Mouse (Mus musculus): ENCODE results near the gene Utp4. TPM values are rescaled to one million over a fixed set of nuclear protein-coding genes. Genes with fewer than 3 reads are reported as not detected.
A peak's percentile ranks its signal among the peaks of the same experiment; 100 is the strongest.

The Utp4 gene
- polyA plus RNA-seq, 1 experiment: 0.25 TPM

- H3K36me3 ChIP-seq (ENCODE audit: control insufficient read depth): no peaks in the 10 kb centered on the region
- no peaks in the 10 kb centered on the region; the same call in 1 of the 2 replicates for H3K9me3 ChIP-seq (ENCODE audit: control insufficient read depth, low read length)
- TF ChIP-seq GATA1 (IDR thresholded peaks at IDR 0.05; ENCODE audit: low read length) (no peak), TAL1 (IDR thresholded peaks at IDR 0.05; ENCODE audit: low read length) (no peak)
- peaks cover 18% of the 10 kb centered on the region for H3K4me1 ChIP-seq (ENCODE audit: control insufficient read depth)
- peaks cover 68% of the 10 kb centered on the region for H3K27me3 ChIP-seq (ENCODE audit: control insufficient read depth)
- no peak overlapping the region for H3K4me3 ChIP-seq (replicated peaks)
Measured at GRCm38 (mm10) chr8:106933506-106934143, 40.2 kb downstream of the Utp4 start.

DNA sequence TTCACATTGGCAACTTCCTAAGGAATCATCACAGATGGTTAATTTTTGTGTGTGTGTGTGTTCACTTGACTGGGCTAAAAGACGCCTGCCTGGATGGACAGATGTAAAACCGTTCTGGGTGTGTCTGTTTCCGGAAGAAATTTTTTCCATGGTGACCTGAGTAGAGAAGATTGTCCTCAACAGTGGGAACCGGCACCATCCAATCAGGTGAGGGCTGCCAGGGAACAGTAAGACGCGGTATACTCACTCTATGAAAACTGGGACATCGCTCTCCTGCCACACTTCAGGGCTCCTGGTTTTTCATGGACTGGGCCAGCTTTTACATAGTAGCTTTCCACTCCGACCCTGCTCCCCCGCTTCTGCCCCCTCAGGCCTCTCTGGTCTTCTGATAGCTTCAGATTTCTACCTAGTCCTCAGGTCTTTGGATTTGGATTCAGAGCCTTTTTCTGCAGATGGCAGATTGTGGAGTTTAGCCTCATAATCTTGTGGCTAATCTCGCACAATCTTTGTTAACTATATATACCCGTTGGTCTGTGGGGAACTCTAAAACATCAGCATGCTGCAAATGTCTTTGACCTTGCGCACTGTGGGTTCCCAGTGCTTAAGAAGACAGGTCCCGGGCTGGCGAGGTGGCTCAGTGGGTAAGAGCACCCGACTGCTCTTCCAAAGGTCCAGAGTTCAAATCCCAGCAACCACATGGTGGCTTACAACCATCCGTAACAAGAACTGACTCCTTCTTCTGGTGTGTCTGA lies 41.0 kb downstream of the Utp4 start:
- no peaks in the 10 kb centered on the region for H3K36me3 ChIP-seq (ENCODE audit: control insufficient read depth)
- peaks cover 18% of the 10 kb centered on the region for H3K4me1 ChIP-seq (ENCODE audit: control insufficient read depth)
- no peaks in the 10 kb centered on the region; the same call in 1 of the 2 replicates for H3K9me3 ChIP-seq (ENCODE audit: control insufficient read depth, low read length)
- H3K27me3 ChIP-seq (ENCODE audit: control insufficient read depth): peaks cover 68% of the 10 kb centered on the region
- H3K4me3 ChIP-seq (replicated peaks): no peak overlapping the region
- no peak for TF ChIP-seq GATA1 (IDR thresholded peaks at IDR 0.05; ENCODE audit: low read length)
- no peak for TF ChIP-seq TAL1 (IDR thresholded peaks at IDR 0.05; ENCODE audit: low read length)

- no peaks in the 10 kb centered on the region; the same call in 1 of the 2 replicates for H3K9me3 ChIP-seq (ENCODE audit: control insufficient read depth, low read length)
- peaks cover 68% of the 10 kb centered on the region for H3K27me3 ChIP-seq (ENCODE audit: control insufficient read depth)
Measured at GRCm38 (mm10) chr8:106935324-106935869, 42.0 kb downstream of the Utp4 start, which contains the start of gene Sntb2. Sntb2 (plus strand) TSS chr8:106935750.

GRCm38 (mm10) chr8:106935899-106936477 lies 42.6 kb downstream of the Utp4 start:
- Histone ChIP-seq H3K36me3 (ENCODE audit: control insufficient read depth) (no peaks in the 10 kb centered on the region), H3K4me1 (ENCODE audit: control insufficient read depth) (peaks cover 18% of the 10 kb centered on the region), H3K27me3 (ENCODE audit: control insufficient read depth) (peaks cover 68% of the 10 kb centered on the region), H3K9me3 (ENCODE audit: control insufficient read depth, low read length) (no peaks in the 10 kb centered on the region; the same call in 1 of the 2 replicates), H3K4me3 (replicated peaks) (peak overlapping the region; percentile 65)
- TF ChIP-seq GATA1 (IDR thresholded peaks at IDR 0.05; ENCODE audit: low read length): no peak
- TF ChIP-seq TAL1 (IDR thresholded peaks at IDR 0.05; ENCODE audit: low read length): no peak

More at GRCm38 (mm10) chr8:106935324-106935869, 42.0 kb downstream of the Utp4 start, which contains the start of gene Sntb2:
- H3K36me3 ChIP-seq (ENCODE audit: control insufficient read depth): no peaks in the 10 kb centered on the region
- no peak for TF ChIP-seq TAL1 (IDR thresholded peaks at IDR 0.05; ENCODE audit: low read length)
- no peak for TF ChIP-seq GATA1 (IDR thresholded peaks at IDR 0.05; ENCODE audit: low read length)
- peak within 1 kb of the TSS; percentile 65 for H3K4me3 ChIP-seq (replicated peaks)
- H3K4me1 ChIP-seq (ENCODE audit: control insufficient read depth): peaks cover 18% of the 10 kb centered on the region

GRCm38 (mm10) chr8:106936478-106937051 lies 43.1 kb downstream of the Utp4 start:
- Histone ChIP-seq H3K4me3 (replicated peaks) (peak overlapping the region; percentile 65), H3K9me3 (ENCODE audit: control insufficient read depth, low read length) (no peaks in the 10 kb centered on the region; the same call in 1 of the 2 replicates), H3K27me3 (ENCODE audit: control insufficient read depth) (peaks cover 66% of the 10 kb centered on the region), H3K36me3 (ENCODE audit: control insufficient read depth) (no peaks in the 10 kb centered on the region), H3K4me1 (ENCODE audit: control insufficient read depth) (peaks cover 18% of the 10 kb centered on the region)
- TF ChIP-seq TAL1 (IDR thresholded peaks at IDR 0.05; ENCODE audit: low read length): no peak
- no peak for TF ChIP-seq GATA1 (IDR thresholded peaks at IDR 0.05; ENCODE audit: low read length)

GRCm38 (mm10) chr8:106937081-106937800 lies 43.8 kb downstream of the Utp4 start:
- no peak for TF ChIP-seq GATA1 (IDR thresholded peaks at IDR 0.05; ENCODE audit: low read length)
- TF ChIP-seq TAL1 (IDR thresholded peaks at IDR 0.05; ENCODE audit: low read length): no peak
- H3K9me3 ChIP-seq (ENCODE audit: control insufficient read depth, low read length): no peaks in the 10 kb centered on the region; the same call in 1 of the 2 replicates
- peaks cover 18% of the 10 kb centered on the region for H3K4me1 ChIP-seq (ENCODE audit: control insufficient read depth)
- H3K27me3 ChIP-seq (ENCODE audit: control insufficient read depth): peaks cover 61% of the 10 kb centered on the region
- no peaks in the 10 kb centered on the region for H3K36me3 ChIP-seq (ENCODE audit: control insufficient read depth)
- H3K4me3 ChIP-seq (replicated peaks): no peak overlapping the region

- H3K4me3 ChIP-seq (replicated peaks): no peak overlapping the region
- H3K27me3 ChIP-seq (ENCODE audit: control insufficient read depth): peaks cover 19% of the 10 kb centered on the region
- H3K9me3 ChIP-seq (ENCODE audit: control insufficient read depth, low read length): no peaks in the 10 kb centered on the region
- no peaks in the 10 kb centered on the region for H3K36me3 ChIP-seq (ENCODE audit: control insufficient read depth)
- TF ChIP-seq GATA1 (IDR thresholded peaks at IDR 0.05; ENCODE audit: low read length) (no peak), TAL1 (IDR thresholded peaks at IDR 0.05; ENCODE audit: low read length) (no peak)
- H3K4me1 ChIP-seq (ENCODE audit: control insufficient read depth): no peaks in the 10 kb centered on the region
Measured at GRCm38 (mm10) chr8:106941806-106942205, 48.4 kb downstream of the Utp4 start.

DNA sequence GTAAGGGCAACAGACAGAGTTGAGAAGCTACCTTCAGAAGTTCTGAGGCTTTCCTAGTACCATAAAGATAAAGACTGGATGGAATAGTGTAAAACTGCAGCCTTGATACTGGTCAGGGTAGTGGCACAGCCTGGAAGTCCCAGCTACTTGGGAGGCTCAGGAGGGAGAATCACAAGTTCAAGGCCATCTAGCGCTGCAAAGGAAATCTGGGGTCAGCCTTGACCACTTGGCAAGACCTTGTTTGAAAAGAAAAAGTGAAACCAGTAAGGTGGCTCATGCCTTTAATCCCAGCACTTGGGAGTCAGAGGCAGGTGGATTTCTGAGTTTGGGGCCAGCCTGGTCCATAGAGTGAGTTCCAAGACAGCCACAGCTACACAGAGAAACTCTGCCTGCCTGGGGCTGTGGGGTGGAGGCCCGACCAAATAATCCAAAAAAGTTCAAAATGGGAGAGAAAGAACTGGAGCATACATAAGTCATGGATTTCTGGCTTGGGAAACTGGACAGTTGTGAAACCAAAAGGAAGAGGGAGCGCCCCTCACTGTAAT lies 50.5 kb downstream of the Utp4 start:
- no peak for TF ChIP-seq GATA1 (IDR thresholded peaks at IDR 0.05; ENCODE audit: low read length)
- no peak for TF ChIP-seq TAL1 (IDR thresholded peaks at IDR 0.05; ENCODE audit: low read length)
- Histone ChIP-seq H3K9me3 (ENCODE audit: control insufficient read depth, low read length) (no peaks in the 10 kb centered on the region), H3K27me3 (ENCODE audit: control insufficient read depth) (peaks cover 2% of the 10 kb centered on the region; the same call in 1 of the 2 replicates), H3K36me3 (ENCODE audit: control insufficient read depth) (no peaks in the 10 kb centered on the region), H3K4me3 (replicated peaks) (no peak overlapping the region), H3K4me1 (ENCODE audit: control insufficient read depth) (no peaks in the 10 kb centered on the region)

Data from erythroblast, embryonic 14.5 days (primary cell).